Comparison of ENCODE assay signal across 15 mouse cellular contexts in the genomic region with DNA sequence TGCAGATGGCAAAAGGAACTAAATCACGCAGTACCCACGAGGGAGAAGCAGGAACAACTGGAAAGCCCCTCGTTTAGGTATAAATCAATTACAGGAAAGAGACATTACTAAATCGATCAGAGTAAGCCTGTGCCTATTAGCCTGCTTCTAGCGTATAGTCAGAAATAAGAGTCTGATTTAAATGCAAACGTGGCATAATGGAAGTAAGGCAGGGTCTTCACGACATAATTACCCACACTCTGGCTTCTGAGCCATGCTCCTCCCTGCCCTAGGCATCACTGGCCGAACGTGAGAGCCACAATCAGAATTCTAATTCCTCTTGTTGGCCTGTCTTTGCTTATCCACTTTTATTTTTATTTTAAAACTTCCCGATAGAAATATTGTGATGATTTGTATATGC.
"Had no signal": no experiment of that assay in that cellular context is flagged by ENCODE, and none has a peak within 500 bp of the region (broad histone marks: within the 10 kb centered on the region; RNA-seq: fewer than 3 reads in every experiment).

No protein-coding gene starts in this region.

- H3K9ac ChIP-seq: liver, embryonic 15.5 days; midbrain, embryonic 13.5 days had no signal

- ATAC-seq: lung, postnatal 0 days; midbrain, embryonic 13.5 days had no signal

- H3K4me2 ChIP-seq: liver, embryonic 11.5 days; liver, embryonic 15.5 days; midbrain, embryonic 13.5 days had no signal

- H3K27ac ChIP-seq: layer of hippocampus, adult 2 months; left cerebral cortex, adult 2 months; limb, embryonic 10.5 days; liver, embryonic 15.5 days; midbrain, embryonic 13.5 days; stomach, postnatal 0 days had no signal

- H3K27me3 ChIP-seq: liver, embryonic 15.5 days; midbrain, embryonic 13.5 days had no signal

- H3K4me1 ChIP-seq: limb, embryonic 10.5 days; liver, embryonic 15.5 days; midbrain, embryonic 13.5 days had no signal

- DNase-seq: kidney, adult 18-20 months; kidney, postnatal 10 days; kidney, postnatal 4 days; lung, adult 2 months; lung, postnatal 36 days; right cerebral cortex, adult 18-20 months; right cerebral cortex, postnatal 25 days had no signal

- H3K4me3 ChIP-seq: layer of hippocampus, adult 2 months; left cerebral cortex, adult 2 months; limb, embryonic 10.5 days; liver, embryonic 15.5 days; midbrain, embryonic 13.5 days had no signal

- H3K36me3 ChIP-seq: limb, embryonic 10.5 days; liver, embryonic 15.5 days; midbrain, embryonic 13.5 days had no signal

- H3K9me3 ChIP-seq: limb, embryonic 10.5 days; midbrain, embryonic 13.5 days had no signal
